Mouse (Mus musculus): Measurements from ENCODE around the gene Sdccag8.

DNA sequence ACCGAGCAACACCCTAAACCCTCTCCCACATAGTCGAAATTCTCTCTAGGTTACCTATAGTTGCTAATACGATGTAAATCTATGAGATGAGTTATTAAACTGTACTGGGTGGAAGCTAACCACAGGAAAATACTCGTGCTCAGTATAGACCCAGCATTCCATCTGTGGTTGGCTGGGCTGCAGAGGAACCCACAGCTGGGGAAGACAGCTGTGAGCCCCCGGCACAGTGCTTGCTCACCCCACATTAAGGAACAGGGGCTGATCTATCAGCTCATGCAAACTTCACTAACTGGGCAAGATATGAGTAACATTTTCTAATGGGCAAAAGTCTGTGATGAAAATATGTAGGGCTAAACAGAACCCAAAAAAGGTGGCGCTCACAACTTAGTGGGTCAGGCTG, 135.6 kb downstream of the Sdccag8 start:
- no peak for TF ChIP-seq CTCF (IDR thresholded peaks at IDR 0.05; ENCODE audit: extremely low read depth, insufficient read depth, insufficient read length, insufficient replicate concordance)
- no peak for TF ChIP-seq POLR2A (IDR thresholded peaks at IDR 0.05; ENCODE audit: low read depth, low read length)
